Mouse (Mus musculus) embryo, embryonic 10.5 days (tissue): ENCODE results near the gene Ech1.

Source experiments
- DNase-seq: peaks from one replicate; pipeline ENCODE4 v3.0.0-alpha.2; 2015; ENCODE audit warnings: low spot score

Gene Ech1

GRCm38 (mm10) chr7:28824941-28825685 is at the start of gene Ech1:
TSS of gene Ech1 (plus strand) at chr7:28825217.
- DNase-seq: peak; percentile 97

- no peak for DNase-seq
Observed at GRCm38 (mm10) chr7:28778825-28779224, 46.2 kb upstream of the Ech1 start.

GRCm38 (mm10) chr7:28780067-28780658 is 44.9 kb upstream of the Ech1 start:
- DNase-seq: peak; percentile 96

DNA sequence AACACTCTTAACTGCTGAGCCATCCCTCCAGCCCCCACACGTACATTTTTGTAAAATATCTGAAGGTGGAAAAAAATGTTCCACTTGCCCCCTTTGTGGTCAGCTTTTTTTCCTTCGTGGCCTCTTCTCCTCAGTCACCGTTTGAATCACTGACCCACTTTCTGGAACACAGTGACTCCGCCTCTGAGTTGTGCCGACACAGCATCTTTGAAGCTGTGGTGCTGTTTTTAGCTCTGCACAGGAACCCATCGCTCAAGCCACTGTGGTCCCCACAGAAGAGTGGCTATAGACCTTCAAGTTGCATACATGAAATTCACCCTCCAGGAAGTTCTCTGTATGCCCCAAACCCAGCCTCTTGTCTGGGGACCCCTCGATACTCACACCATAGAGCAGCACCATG is 44.2 kb upstream of the Ech1 start:
- no peak for DNase-seq

DNA sequence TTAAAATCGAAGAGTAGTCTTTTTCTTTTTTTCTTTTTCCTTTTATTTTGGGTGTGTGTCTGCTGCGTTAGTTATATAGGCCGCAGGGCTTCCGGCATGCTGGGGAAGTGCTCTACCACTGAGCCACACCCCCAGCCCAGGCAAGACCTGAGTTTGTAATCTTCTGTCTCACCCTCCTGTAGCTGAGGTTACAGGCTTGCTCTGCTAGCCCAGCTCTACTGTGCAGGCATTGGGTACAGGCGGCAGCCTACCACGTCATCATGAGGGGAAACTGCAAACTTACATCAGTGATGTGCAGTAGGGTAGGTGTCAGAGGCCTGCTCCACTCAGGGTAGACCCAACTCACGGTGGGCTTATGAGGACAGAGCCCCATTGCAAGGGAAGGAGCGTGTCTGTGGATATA is 43.8 kb upstream of the Ech1 start:
- no peak for DNase-seq

- no peak for DNase-seq
Observed at GRCm38 (mm10) chr7:28785161-28785560, 39.9 kb upstream of the Ech1 start.

GRCm38 (mm10) chr7:28787884-28788283 is 37.1 kb upstream of the Ech1 start:
- DNase-seq: no peak

DNA sequence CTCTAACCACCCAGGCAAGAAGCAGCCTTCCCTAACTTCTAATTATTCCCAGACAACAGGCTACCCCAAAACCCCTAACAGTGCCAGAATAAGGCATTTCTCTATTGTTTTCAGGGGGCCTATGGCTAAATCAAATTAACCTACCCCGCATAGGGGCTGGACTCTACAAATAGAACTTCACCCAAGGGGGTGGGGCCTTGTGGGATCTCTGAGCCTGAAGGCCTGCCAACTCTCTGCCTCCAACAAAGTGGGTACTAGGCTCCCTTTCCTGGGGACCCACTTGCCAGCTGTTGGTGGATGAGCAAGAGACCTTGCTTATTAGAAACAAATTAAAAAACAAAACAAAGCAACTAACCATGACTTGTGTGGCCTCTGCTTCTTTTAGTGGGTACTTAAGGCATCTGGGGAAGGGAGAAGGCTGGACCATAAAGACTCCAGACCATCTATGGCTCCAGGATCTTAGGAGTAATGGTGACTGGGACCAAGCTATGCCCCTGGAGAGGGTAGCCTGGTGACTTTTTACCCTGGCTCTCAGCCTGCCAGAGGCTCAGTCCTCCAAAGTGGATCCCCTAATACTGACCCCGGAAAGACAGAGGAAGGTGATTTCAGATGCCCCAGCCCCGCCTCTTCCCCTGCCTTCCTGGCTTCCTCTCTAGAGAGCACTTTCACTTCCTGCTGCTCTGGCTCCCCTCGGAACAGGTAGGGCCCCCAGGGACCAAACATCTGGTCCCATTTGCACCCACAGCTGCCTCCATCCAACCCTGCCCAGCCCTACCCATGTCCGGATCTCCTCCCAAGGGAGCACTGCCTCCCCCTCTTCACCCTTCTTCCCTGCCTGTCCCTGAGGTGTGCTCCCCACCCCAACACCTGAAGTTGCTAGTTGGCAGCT is 36.5 kb upstream of the Ech1 start, which contains the start of gene Rinl:
Gene Rinl (plus strand): TSS at position 663 of the 889 bp plus-strand sequence.
- no peak for DNase-seq

GRCm38 (mm10) chr7:28789235-28789634 is 35.8 kb upstream of the Ech1 start:
- DNase-seq: no peak

DNA sequence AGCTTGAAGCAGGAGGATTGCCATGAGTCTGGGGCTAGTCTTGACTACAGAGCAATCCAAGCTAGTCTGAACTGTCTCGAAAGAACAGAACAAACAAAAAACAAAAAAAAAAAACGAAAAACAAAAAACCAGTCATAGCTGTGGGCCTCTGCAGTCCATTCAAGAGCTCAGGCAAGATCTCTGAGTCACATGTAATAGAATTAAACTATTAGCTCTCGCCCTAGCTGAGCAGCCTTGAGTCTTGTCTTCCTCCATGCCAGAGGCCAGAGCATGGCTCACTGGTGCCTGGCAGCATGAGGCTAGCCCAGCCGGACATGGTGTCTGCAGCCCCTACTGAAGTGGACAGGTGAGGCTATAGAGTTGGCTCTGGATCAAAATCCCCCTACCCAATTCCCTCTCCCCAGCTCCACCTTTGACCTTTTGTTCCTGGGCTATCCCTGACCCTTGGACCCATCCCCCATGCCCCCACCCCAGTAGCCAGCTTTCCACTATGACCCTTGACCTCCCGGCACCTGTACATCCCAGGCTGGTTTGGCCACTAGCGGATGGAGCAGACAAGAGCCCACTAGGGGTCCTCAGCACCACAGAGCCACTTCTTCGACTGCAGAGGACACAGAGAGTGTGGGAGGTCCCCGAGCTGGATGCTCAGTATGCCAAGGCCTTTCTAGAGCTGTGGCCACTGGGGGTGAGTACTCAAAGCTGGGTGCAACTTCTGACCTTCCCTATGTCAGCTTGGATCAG is 34.8 kb upstream of the Ech1 start:
- peak; percentile 64 for DNase-seq

GRCm38 (mm10) chr7:28791706-28792105 is 33.3 kb upstream of the Ech1 start:
- no peak for DNase-seq

DNA sequence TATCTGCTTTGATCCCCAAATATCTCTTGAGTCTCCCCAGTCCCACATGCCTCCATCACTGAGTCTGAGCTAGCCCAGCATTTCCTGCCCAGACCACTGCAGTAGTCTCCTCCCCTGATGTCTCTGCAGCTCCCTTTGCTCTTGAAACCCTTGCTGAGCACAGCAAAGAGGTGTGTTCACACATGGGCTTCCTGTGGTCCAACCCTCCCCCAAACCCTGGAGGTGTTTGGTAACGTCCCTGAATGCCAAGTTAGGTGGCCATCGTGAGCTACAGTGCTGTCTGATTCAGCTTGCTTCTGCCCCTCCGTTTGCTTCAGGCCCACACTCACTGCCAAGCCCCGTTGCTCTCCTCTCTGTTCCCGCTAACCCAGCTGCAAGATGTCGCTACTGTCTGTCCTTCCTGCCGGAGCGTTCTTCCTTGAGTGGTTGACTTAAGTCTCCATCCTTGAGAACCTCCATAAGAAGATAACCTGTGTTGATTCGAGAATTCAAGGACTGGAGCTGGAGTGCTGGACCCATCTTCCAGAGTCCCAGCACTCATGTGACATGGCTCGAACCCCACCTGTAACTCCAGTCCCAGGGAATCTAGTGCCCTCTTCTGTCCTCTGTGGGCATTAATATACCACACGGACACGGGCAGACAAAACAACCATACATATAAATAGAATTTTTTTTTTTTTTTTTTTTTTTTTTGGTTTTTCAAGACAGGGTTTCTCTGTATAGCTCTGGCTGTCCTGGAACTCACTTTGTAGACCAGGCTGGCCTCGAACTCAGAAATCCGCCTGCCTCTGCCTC is 32.4 kb upstream of the Ech1 start:
- DNase-seq: no peak

- DNase-seq: peak; percentile 53
Observed at GRCm38 (mm10) chr7:28793834-28794233, 31.2 kb upstream of the Ech1 start.

GRCm38 (mm10) chr7:28794496-28794895 is 30.5 kb upstream of the Ech1 start:
- no peak for DNase-seq

GRCm38 (mm10) chr7:28795832-28796231 is 29.2 kb upstream of the Ech1 start:
- no peak for DNase-seq

DNA sequence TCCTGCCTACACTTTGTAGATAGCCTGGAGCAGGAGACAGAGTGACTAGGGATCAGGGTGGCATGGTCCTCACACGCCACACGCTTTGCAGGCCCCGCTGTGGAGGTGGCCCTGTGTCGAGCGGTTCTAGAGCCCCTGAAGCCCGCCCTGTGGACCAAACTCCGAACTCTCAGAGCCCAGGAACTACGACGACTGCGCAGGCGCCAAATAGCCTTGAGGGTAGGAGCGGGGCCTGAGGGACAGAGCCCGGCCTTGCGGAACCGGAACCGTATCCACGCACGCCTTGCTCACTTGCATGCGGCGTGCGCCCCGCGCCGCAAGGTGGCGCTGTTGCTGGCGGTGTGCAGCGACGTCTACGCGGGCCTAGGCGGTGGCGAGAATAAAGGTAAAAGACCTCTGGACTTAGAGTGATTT is 28.4 kb upstream of the Ech1 start:
- peak; percentile 72 for DNase-seq

GRCm38 (mm10) chr7:28799994-28800393 is 25.0 kb upstream of the Ech1 start:
- no peak for DNase-seq

DNA sequence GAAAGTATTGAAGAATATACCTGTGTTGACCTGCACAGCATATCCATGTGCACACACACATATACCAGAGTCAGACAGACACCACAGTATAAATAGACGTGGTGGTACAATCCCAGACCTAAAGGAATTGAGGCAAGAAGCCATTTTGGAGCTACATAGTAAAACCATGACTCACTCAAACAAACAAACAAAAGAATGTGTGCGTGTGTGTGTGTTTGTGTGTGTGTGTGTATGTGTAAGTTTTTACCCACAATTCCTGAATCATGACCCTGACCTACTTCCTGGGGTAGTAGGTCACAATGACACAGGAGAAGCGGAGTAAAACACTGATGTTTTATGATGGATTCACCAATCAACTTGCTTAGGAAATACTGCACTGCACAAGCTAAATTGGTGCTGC is 23.6 kb upstream of the Ech1 start:
- no peak for DNase-seq

- peak; percentile 67 for DNase-seq
Observed at GRCm38 (mm10) chr7:28801901-28802670, 22.9 kb upstream of the Ech1 start.

DNA sequence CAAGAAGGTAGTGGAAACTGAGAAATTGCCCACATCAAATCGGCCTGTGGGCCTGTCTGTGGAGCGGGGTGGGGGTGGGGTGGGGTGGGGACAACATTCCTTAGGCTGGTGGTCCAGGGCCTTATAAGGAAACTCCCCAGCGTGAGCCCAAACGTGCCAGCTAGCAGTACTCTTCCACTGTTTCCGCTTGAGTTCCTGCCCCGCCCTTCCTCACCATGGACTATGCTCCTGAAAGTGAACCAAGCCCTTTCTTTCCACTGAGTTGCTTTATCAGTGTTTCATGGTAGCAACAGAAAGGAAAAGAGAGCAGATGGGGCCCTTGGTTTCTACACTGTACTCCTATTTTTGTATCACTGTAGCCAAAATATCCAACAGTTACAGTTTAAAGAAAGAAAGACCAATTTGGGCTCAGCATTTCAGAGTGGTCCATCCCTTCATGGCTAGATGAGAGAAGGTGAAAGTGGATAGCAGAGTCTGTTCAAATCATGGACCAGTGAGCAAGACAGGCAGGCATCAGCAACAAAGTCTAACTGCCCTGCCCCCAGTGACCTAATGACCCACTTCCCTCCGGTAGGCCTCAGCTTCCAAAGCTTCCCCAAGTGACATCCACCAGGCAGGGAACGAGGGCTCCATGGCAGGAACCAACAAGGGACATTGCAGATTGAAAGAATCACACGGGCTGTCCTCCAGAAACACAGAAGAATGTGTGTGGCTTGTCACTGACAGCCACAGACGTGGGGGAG is 22.0 kb upstream of the Ech1 start:
- DNase-seq: peak; percentile 77
